Comparison of ENCODE assay signal across 24 mouse cellular contexts in genomic region chr7:144420552-144420951, GRCm38 (mm10). TPM values are rescaled to one million over a fixed set of nuclear protein-coding genes. Genes with fewer than 3 reads are reported as not detected.
A peak's percentile ranks its signal among the peaks of the same experiment; 100 is the strongest.
DNase-seq lines count a peak whose midpoint lies in the region; ATAC-seq and TF ChIP-seq lines count a peak whose summit lies in the region.
"Had no signal": no experiment of that assay in that cellular context is flagged by ENCODE, and none has a peak within 500 bp of the region (broad histone marks: within the 10 kb centered on the region; RNA-seq: fewer than 3 reads in every experiment).

No protein-coding gene starts in this region.

- peaks cover 41% of the 10 kb centered on the region for H3K4me1 ChIP-seq in forebrain, embryonic 10.5 days
- H3K4me1 ChIP-seq in forebrain, embryonic 15.5 days = peaks cover 26% of the 10 kb centered on the region
- peaks cover 12% of the 10 kb centered on the region for H3K4me1 ChIP-seq in limb, embryonic 10.5 days

- no peak overlapping the region for H3K4me2 ChIP-seq in forebrain, embryonic 15.5 days (replicated peaks)
- H3K4me2 ChIP-seq: embryonic facial prominence, embryonic 13.5 days; heart, embryonic 13.5 days; liver, embryonic 12.5 days; neural tube, embryonic 15.5 days had no signal

- H3K4me3 ChIP-seq in forebrain, embryonic 10.5 days = 0 out of 2 replicates have a peak overlapping the region, but pooled peaks have one; percentile 0
- H3K4me3 ChIP-seq in forebrain, embryonic 15.5 days = no peak overlapping the region
- H3K4me3 ChIP-seq in layer of hippocampus, adult 2 months = no peak overlapping the region
- H3K4me3 ChIP-seq in limb, embryonic 10.5 days = 0 out of 2 replicates have a peak overlapping the region, but pooled peaks have one; percentile 6
- H3K4me3 ChIP-seq: embryonic facial prominence, embryonic 13.5 days; heart, embryonic 13.5 days; liver, embryonic 12.5 days; neural tube, embryonic 15.5 days had no signal

- no peak for ATAC-seq in forebrain, embryonic 15.5 days (replicated peaks)
- peak; percentile 35 for ATAC-seq in megakaryocyte, adult 5-6 weeks (ENCODE audit: poor library complexity, severe bottlenecking)
- ATAC-seq: forebrain, postnatal 0 days; intestine, embryonic 16.5 days; liver, embryonic 12.5 days; liver, postnatal 0 days had no signal

- WGBS in forebrain, embryonic 10.5 days = 22% methylated on average over 16 of the region's 16 CpGs
- 26% methylated on average over 16 of the region's 16 CpGs for WGBS in forebrain, embryonic 15.5 days
- 29% methylated on average over 16 of the region's 16 CpGs for WGBS in limb, embryonic 10.5 days

- no peaks in the 10 kb centered on the region for H3K9me3 ChIP-seq in forebrain, embryonic 10.5 days
- H3K9me3 ChIP-seq in forebrain, embryonic 15.5 days = no peaks in the 10 kb centered on the region
- no peaks in the 10 kb centered on the region for H3K9me3 ChIP-seq in limb, embryonic 10.5 days (replicated peaks)
- H3K9me3 ChIP-seq: embryonic facial prominence, embryonic 13.5 days; heart, embryonic 13.5 days; liver, embryonic 12.5 days; neural tube, embryonic 15.5 days had no signal

- TF ChIP-seq CTCF in layer of hippocampus, adult 2 months (conservative IDR thresholded peaks at IDR 0.05) = no peak

- H3K27me3 ChIP-seq in forebrain, embryonic 10.5 days (ENCODE audit: poor library complexity, severe bottlenecking) = no peaks in the 10 kb centered on the region; the same call in 1 of the 2 replicates
- no peaks in the 10 kb centered on the region for H3K27me3 ChIP-seq in forebrain, embryonic 15.5 days
- H3K27me3 ChIP-seq in limb, embryonic 10.5 days (ENCODE audit: low read depth, poor library complexity, severe bottlenecking) = no peaks in the 10 kb centered on the region
- H3K27me3 ChIP-seq: embryonic facial prominence, embryonic 13.5 days; neural tube, embryonic 15.5 days had no signal

- peak overlapping the region; percentile 32; the same call in 1 of the 2 replicates for H3K27ac ChIP-seq in forebrain, embryonic 10.5 days
- H3K27ac ChIP-seq in forebrain, embryonic 15.5 days (replicated peaks) = no peak overlapping the region
- H3K27ac ChIP-seq in layer of hippocampus, adult 2 months = peak overlapping the region; percentile 77; the same call in 1 of the 2 replicates
- peak overlapping the region; percentile 37; the same call in 1 of the 2 replicates for H3K27ac ChIP-seq in limb, embryonic 10.5 days
- H3K27ac ChIP-seq: embryonic facial prominence, embryonic 13.5 days; heart, embryonic 13.5 days; liver, embryonic 12.5 days; neural tube, embryonic 15.5 days had no signal

- DNase-seq in forebrain, embryonic 10.5 days (ENCODE audit: extremely low spot score, low spot score) = no peak
- no peak for DNase-seq in layer of hippocampus, adult 2 months (ENCODE audit: low spot score in 2 of 2)
- DNase-seq in layer of hippocampus, postnatal 36 days = no peak
- DNase-seq in limb, embryonic 10.5 days (ENCODE audit: low spot score) = no peak
- no peak for DNase-seq in c-Kit-positive CD71-positive TER-119-positive erythroid progenitor cells, embryonic 14.5 days (ENCODE audit: low spot score)
- DNase-seq: adrenal gland, adult 2 months; adrenal gland, postnatal 36 days; B cell, adult 2 months; cerebellum, adult 9-10 months; forebrain, postnatal 0 days; heart, postnatal 10 days; kidney, postnatal 36 days; liver, postnatal 0 days; lung, postnatal 36 days; midbrain, embryonic 14.5 days; spleen, adult 18-20 months; thymus, postnatal 14 days had no signal

- no peaks in the 10 kb centered on the region for H3K36me3 ChIP-seq in forebrain, embryonic 10.5 days (replicated peaks)
- H3K36me3 ChIP-seq in forebrain, embryonic 15.5 days = no peaks in the 10 kb centered on the region
- H3K36me3 ChIP-seq in limb, embryonic 10.5 days = no peaks in the 10 kb centered on the region
- H3K36me3 ChIP-seq: embryonic facial prominence, embryonic 13.5 days; heart, embryonic 13.5 days; liver, embryonic 12.5 days; neural tube, embryonic 15.5 days had no signal

- no peak overlapping the region for H3K9ac ChIP-seq in forebrain, embryonic 15.5 days (replicated peaks)
- H3K9ac ChIP-seq: embryonic facial prominence, embryonic 13.5 days; forebrain, postnatal 0 days; heart, embryonic 13.5 days; liver, embryonic 12.5 days; liver, postnatal 0 days; neural tube, embryonic 15.5 days had no signal

RNA-seq across cellular contexts. Expression of gene Cttn, which starts 50.3 kb away (rescaled TPM):
- 192 and 204 TPM in 2 replicates for polyA plus RNA-seq in forebrain, embryonic 10.5 days (2016; fragmentation: Nextera tagmentation; extraction: Ambion mirVana)
- polyA plus RNA-seq in forebrain, embryonic 15.5 days (2015; fragmentation: Nextera tagmentation; extraction: Ambion mirVana) = 165 and 171 TPM in 2 replicates
- 100 to 1,000 TPM; 179 to 181 TPM for total RNA-seq in layer of hippocampus, adult 2 months (2021)
- 100 to 1,000 TPM; 185 to 189 TPM for total RNA-seq in layer of hippocampus, postnatal 36 days (2021)
- polyA plus RNA-seq in limb, embryonic 10.5 days (2016; fragmentation: Nextera tagmentation; extraction: Ambion mirVana) = 185 and 209 TPM in 2 replicates
- total RNA-seq in megakaryocyte, adult 5-6 weeks (2015) = 0.04 and 0.30 TPM in 2 replicates
- total RNA-seq in megakaryocyte, adult 5-6 weeks (2017) = 0.22 and 1.3 TPM in 2 replicates

Comparison
In these comparisons a context has a peak if more than half of its experiments do, and no peak if none do; other contexts are left out.
1. H3K4me3 ChIP-seq: peak in forebrain, embryonic 10.5 days (single experiment) and limb, embryonic 10.5 days (single experiment); none in forebrain, embryonic 15.5 days (single experiment) and layer of hippocampus, adult 2 months (single experiment).
2. RNA of gene Cttn, which starts 50.3 kb away (total RNA-seq): 185 to 189 TPM in layer of hippocampus, postnatal 36 days and 179 to 181 TPM in layer of hippocampus, adult 2 months; 0.04 to 1.3 TPM in megakaryocyte, adult 5-6 weeks; every median in the first group is over 10 times any median in the second.